Mouse (Mus musculus): ENCODE results near the gene Rilpl1.

- no peak for TF ChIP-seq HCFC1 (IDR thresholded peaks at IDR 0.05; ENCODE audit: borderline replicate concordance, insufficient read depth, low read length)
- no peak for TF ChIP-seq MAFK (IDR thresholded peaks at IDR 0.05; ENCODE audit: insufficient read depth, low read depth, low read length)
- TF ChIP-seq ZNF384 (IDR thresholded peaks at IDR 0.05; ENCODE audit: low read depth, low read length), result no peak
- no peak for TF ChIP-seq ZC3H11A (IDR thresholded peaks at IDR 0.05; ENCODE audit: borderline replicate concordance, low read depth, low read length)
These were observed 366 bp upstream of the Rilpl1 start for GRCm38 (mm10) chr5:124531583-124531930.
